ENCODE assay signal across 8 mouse cellular contexts in genomic region chr12:13026041-13026580, GRCm38 (mm10).
DNase-seq lines count a peak whose midpoint lies in the region; ATAC-seq lines count a peak whose summit lies in the region.

No protein-coding gene starts in this region.

- no peak overlapping the region for H3K4me2 ChIP-seq in heart, embryonic 16.5 days (ENCODE audit: low read depth, low read length)
- H3K4me2 ChIP-seq in neural tube, embryonic 14.5 days (ENCODE audit: low read depth, low read length): no peak overlapping the region

- H3K4me1 ChIP-seq in heart, embryonic 16.5 days (ENCODE audit: control insufficient read depth, insufficient read depth, low read length): peaks cover 10% of the 10 kb centered on the region
- H3K4me1 ChIP-seq in limb, embryonic 10.5 days: peaks cover 33% of the 10 kb centered on the region
- H3K4me1 ChIP-seq in neural tube, embryonic 14.5 days (ENCODE audit: control insufficient read depth, insufficient read depth, low read length): no peaks in the 10 kb centered on the region

- H3K9me3 ChIP-seq in heart, embryonic 16.5 days (replicated peaks; ENCODE audit: control insufficient read depth, low read length): 0 out of 2 replicates have a peak, but pooled peaks cover 2% of the 10 kb centered on the region
- no peaks in the 10 kb centered on the region for H3K9me3 ChIP-seq in limb, embryonic 10.5 days (replicated peaks)
- no peaks in the 10 kb centered on the region for H3K9me3 ChIP-seq in neural tube, embryonic 14.5 days (ENCODE audit: control insufficient read depth, low read length)

- H3K27ac ChIP-seq in heart, embryonic 16.5 days (ENCODE audit: low read length): 0 out of 2 replicates have a peak overlapping the region, but pooled peaks have one; percentile 35
- peak overlapping the region; percentile 78 for H3K27ac ChIP-seq in limb, embryonic 10.5 days
- no peak overlapping the region for H3K27ac ChIP-seq in neural tube, embryonic 14.5 days (ENCODE audit: low read depth, low read length)

- peak; percentile 87 for ATAC-seq in heart, embryonic 16.5 days (replicated peaks; ENCODE audit: extremely low read depth, insufficient read depth, low FRiP score)
- ATAC-seq in neural tube, embryonic 14.5 days (ENCODE audit: low read depth): peak; percentile 87; the same call in 1 of the 2 replicates

- peak; percentile 83 to 89 for DNase-seq in cerebellum, postnatal 10 days
- no peak for DNase-seq in cerebellum, adult 18-20 months
- peak; percentile 45 for DNase-seq in embryo, embryonic 11 days
- DNase-seq in limb, embryonic 10.5 days (ENCODE audit: low spot score): peak; percentile 42
- no peak for DNase-seq in cerebellum, adult 9-11 months
- DNase-seq in thymus, adult 18-20 months: no peak

- no peaks in the 10 kb centered on the region for H3K36me3 ChIP-seq in heart, embryonic 16.5 days (ENCODE audit: control insufficient read depth, insufficient read depth)
- H3K36me3 ChIP-seq in limb, embryonic 10.5 days: no peaks in the 10 kb centered on the region
- no peaks in the 10 kb centered on the region for H3K36me3 ChIP-seq in neural tube, embryonic 14.5 days (ENCODE audit: control insufficient read depth, insufficient read depth, low read length)

- 25% methylated on average over 7 of the region's 7 CpGs for whole genome bisulfite sequencing in heart, embryonic 16.5 days
- 20% methylated on average over 7 of the region's 7 CpGs for WGBS in limb, embryonic 10.5 days
- WGBS in neural tube, embryonic 14.5 days: 25% methylated on average over 7 of the region's 7 CpGs

- no peaks in the 10 kb centered on the region for H3K27me3 ChIP-seq in heart, embryonic 16.5 days (ENCODE audit: control insufficient read depth, insufficient read depth, low read length)
- H3K27me3 ChIP-seq in limb, embryonic 10.5 days (ENCODE audit: low read depth, poor library complexity, severe bottlenecking): no peaks in the 10 kb centered on the region
- H3K27me3 ChIP-seq in neural tube, embryonic 14.5 days (ENCODE audit: control insufficient read depth, insufficient read depth, low read length): no peaks in the 10 kb centered on the region

- 0 out of 2 replicates have a peak overlapping the region, but pooled peaks have one; percentile 13 for H3K9ac ChIP-seq in heart, embryonic 16.5 days (ENCODE audit: low read length)
- H3K9ac ChIP-seq in neural tube, embryonic 14.5 days (replicated peaks; ENCODE audit: low read depth, low read length): no peak overlapping the region

- H3K4me3 ChIP-seq in heart, embryonic 16.5 days (ENCODE audit: low read length): no peak overlapping the region
- H3K4me3 ChIP-seq in limb, embryonic 10.5 days: no peak overlapping the region
- H3K4me3 ChIP-seq in neural tube, embryonic 14.5 days (ENCODE audit: low read depth, low read length): no peak overlapping the region

Comparison
In these comparisons a context has a peak if more than half of its experiments do, and no peak if none do; other contexts are left out.
1. DNase-seq: peak in cerebellum, postnatal 10 days (2 of 2), embryo, embryonic 11 days (single experiment) and limb, embryonic 10.5 days (single experiment); none in cerebellum, adult 18-20 months (0 of 2), cerebellum, adult 9-11 months (single experiment) and thymus, adult 18-20 months (0 of 2).